Mouse (Mus musculus) neural tube, embryonic 10.5 days (tissue): Measurements from ENCODE around the gene Acbd5.
"Not testable (repeated sequence)": the region's sequence is repeated elsewhere in the genome, so short reads cannot be mapped to it uniquely, and the experiment has no call there.

Experiments used
- DNase-seq: peaks from one replicate; pipeline ENCODE4 v3.0.0-alpha.2; 2017; ENCODE audit warnings: low spot score; ENCODE audit errors: extremely low spot score

Acbd5 gene

GRCm38 (mm10) chr2:23067552-23068369 lies at the start of gene Acbd5:
Gene Acbd5 (plus strand): TSS chr2:23068167.
- peak; percentile 90 for DNase-seq

GRCm38 (mm10) chr2:23019170-23019569 lies 48.8 kb upstream of the Acbd5 start:
- no peak for DNase-seq

- DNase-seq = no peak
These were observed 46.6 kb upstream of the Acbd5 start for GRCm38 (mm10) chr2:23021320-23021719.

- DNase-seq = no peak
These were observed 46.2 kb upstream of the Acbd5 start for GRCm38 (mm10) chr2:23021721-23022120.

- no peak for DNase-seq
These were observed 44.9 kb upstream of the Acbd5 start for GRCm38 (mm10) chr2:23023023-23023422.

GRCm38 (mm10) chr2:23023714-23024282 lies 44.2 kb upstream of the Acbd5 start:
- DNase-seq = no peak

- DNase-seq = no peak
These were observed 41.6 kb upstream of the Acbd5 start for GRCm38 (mm10) chr2:23026379-23026778.

- no peak for DNase-seq
These were observed 39.1 kb upstream of the Acbd5 start for GRCm38 (mm10) chr2:23028826-23029225.

- DNase-seq = no peak
These were observed 37.3 kb upstream of the Acbd5 start for GRCm38 (mm10) chr2:23030631-23031030.

- DNase-seq = no peak
These were observed 33.1 kb upstream of the Acbd5 start for GRCm38 (mm10) chr2:23034692-23035435.

GRCm38 (mm10) chr2:23035467-23035866 lies 32.5 kb upstream of the Acbd5 start:
- DNase-seq = no peak

GRCm38 (mm10) chr2:23039082-23040000 lies 28.6 kb upstream of the Acbd5 start:
- DNase-seq = no peak

- DNase-seq = peak; percentile 85
These were observed 27.8 kb upstream of the Acbd5 start, which contains the start of gene Abi1 for GRCm38 (mm10) chr2:23040001-23040646. Gene Abi1 (minus strand): TSS chr2:23040241.

- DNase-seq = not testable (repeated sequence)
These were observed 27.3 kb upstream of the Acbd5 start for GRCm38 (mm10) chr2:23040690-23041089.

GRCm38 (mm10) chr2:23041457-23041856 lies 26.5 kb upstream of the Acbd5 start:
- no peak for DNase-seq

GRCm38 (mm10) chr2:23042189-23042588 lies 25.8 kb upstream of the Acbd5 start:
- DNase-seq = no peak

- no peak for DNase-seq
These were observed 22.3 kb upstream of the Acbd5 start for GRCm38 (mm10) chr2:23045703-23046102.

- no peak for DNase-seq
These were observed 20.0 kb upstream of the Acbd5 start for GRCm38 (mm10) chr2:23048006-23048405.

GRCm38 (mm10) chr2:23051890-23052289 lies 16.1 kb upstream of the Acbd5 start:
- DNase-seq = no peak

GRCm38 (mm10) chr2:23052523-23052922 lies 15.4 kb upstream of the Acbd5 start:
- DNase-seq = no peak

GRCm38 (mm10) chr2:23068370-23068737 lies 387 bp downstream of the Acbd5 start:
- DNase-seq = no peak
